Mouse (Mus musculus): ENCODE results near the gene Pde4d.

GRCm38 (mm10) chr13:108603502-108603901, 153.8 kb downstream of the Pde4d start:
- TF ChIP-seq POLR2A (IDR thresholded peaks at IDR 0.05; ENCODE audit: insufficient read depth, low read depth, low read length), result no peak
- no peak for TF ChIP-seq CTCF (IDR thresholded peaks at IDR 0.05; ENCODE audit: insufficient read depth, low read depth, low read length)
